Mouse (Mus musculus): ENCODE measurements around the gene 4430402I18Rik. TPM values are rescaled to one million over a fixed set of nuclear protein-coding genes. Genes with fewer than 3 reads are reported as not detected.

The 4430402I18Rik gene
- polyA plus RNA-seq, 1 experiment from 2014 or later: 1.4 TPM

DNA sequence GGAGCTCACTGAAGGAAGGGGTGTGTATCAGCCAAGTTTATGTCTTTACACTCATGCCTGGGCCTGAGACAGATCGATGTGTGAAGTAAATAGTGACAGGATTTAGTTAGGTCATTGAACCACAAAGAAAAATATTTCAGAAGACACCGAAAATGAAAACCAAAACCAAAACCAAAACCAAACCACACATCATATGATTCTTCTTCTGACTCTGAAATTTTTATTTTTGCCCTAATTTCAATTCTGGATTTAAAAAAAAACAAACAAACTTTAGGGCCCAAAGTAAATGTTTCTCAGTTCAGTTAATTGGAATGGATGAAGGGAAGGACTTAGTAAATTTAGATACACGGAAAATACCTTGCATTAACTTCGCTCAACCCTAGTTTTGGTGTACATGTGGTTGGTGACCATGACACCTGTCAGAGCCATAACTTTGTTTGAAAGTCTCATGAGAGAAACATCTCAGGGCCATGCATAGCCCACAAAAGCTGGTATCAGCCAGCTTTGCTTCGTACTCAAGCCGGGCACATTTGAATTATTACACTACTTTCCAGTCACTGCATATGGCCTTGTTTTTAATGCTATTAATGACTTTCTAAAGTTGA is 98.2 kb downstream of the 4430402I18Rik start:
- 0 out of 2 replicates have a peak, but pooled peaks cover 3% of the 10 kb centered on the region for H3K4me1 ChIP-seq (ENCODE audit: control insufficient read depth, insufficient read depth, low read length)
- no peak overlapping the region for H3K4me3 ChIP-seq (ENCODE audit: low read depth, low read length)
- ATAC-seq (ENCODE audit: low read depth): no peak
- no peak overlapping the region for H3K9ac ChIP-seq (replicated peaks; ENCODE audit: low read depth, low read length)
- no peaks in the 10 kb centered on the region for H3K36me3 ChIP-seq (ENCODE audit: control insufficient read depth, insufficient read depth, low read length)
- H3K27ac ChIP-seq (ENCODE audit: low read depth, low read length): no peak overlapping the region
- no peaks in the 10 kb centered on the region for H3K9me3 ChIP-seq (ENCODE audit: control insufficient read depth, low read length)
- H3K27me3 ChIP-seq (ENCODE audit: control insufficient read depth, insufficient read depth, low read length): no peaks in the 10 kb centered on the region
- H3K4me2 ChIP-seq (ENCODE audit: low read depth, low read length): no peak overlapping the region
- 87% methylated on average over 6 of the region's 6 CpGs for WGBS

DNA sequence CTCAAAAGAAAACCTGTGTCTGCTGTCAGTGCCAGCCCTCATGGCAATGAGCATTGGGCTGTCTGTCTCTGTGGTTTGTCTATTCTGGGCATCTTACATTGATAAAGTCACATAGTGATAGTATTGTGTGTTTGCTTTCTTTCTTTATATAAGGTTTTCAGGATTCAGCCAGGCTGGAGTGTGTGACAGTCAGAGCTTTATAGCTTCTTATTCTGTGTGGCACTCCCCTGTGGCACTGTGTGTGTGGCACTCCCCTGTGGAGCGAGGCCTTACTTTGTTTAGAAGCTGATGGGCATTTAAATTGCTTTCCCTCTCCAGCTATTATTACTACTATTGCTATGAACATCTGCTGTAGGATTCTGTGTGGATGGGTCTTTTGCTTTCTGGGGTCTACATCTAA is 102.1 kb downstream of the 4430402I18Rik start:
- Histone ChIP-seq H3K9me3 (ENCODE audit: control insufficient read depth, low read length) (no peaks in the 10 kb centered on the region), H3K27ac (ENCODE audit: low read depth, low read length) (peak overlapping the region; percentile 62), H3K4me3 (ENCODE audit: low read depth, low read length) (no peak overlapping the region), H3K27me3 (ENCODE audit: control insufficient read depth, insufficient read depth, low read length) (no peaks in the 10 kb centered on the region), H3K4me2 (ENCODE audit: low read depth, low read length) (no peak overlapping the region), H3K4me1 (ENCODE audit: control insufficient read depth, insufficient read depth, low read length) (0 out of 2 replicates have a peak, but pooled peaks cover 3% of the 10 kb centered on the region), H3K9ac (replicated peaks; ENCODE audit: low read depth, low read length) (no peak overlapping the region), H3K36me3 (ENCODE audit: control insufficient read depth, insufficient read depth, low read length) (no peaks in the 10 kb centered on the region)
- peak; percentile 66 for ATAC-seq (ENCODE audit: low read depth)
- 30% methylated on average over 1 of the region's 1 CpGs for WGBS

DNA sequence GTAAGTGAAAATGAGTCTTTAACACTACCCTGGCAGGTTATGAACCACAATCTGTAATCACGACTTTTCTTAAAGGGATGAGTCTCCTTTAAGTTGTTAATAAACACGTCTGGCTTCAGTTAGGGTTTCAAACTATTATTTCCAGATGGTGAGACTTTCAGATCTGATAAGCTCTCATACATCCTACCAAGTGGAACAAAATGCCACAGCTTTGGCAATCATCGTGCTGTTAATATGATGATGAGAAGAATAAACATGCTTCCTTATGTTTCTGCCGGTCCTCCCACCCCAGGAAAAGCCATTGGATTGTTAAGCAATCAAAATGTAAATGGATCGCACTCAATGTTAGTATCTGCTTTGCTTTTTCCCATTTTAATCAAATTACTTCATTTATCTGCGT is 102.6 kb downstream of the 4430402I18Rik start:
- Histone ChIP-seq H3K4me3 (ENCODE audit: low read depth, low read length) (no peak overlapping the region), H3K27ac (ENCODE audit: low read depth, low read length) (no peak overlapping the region), H3K4me1 (ENCODE audit: control insufficient read depth, insufficient read depth, low read length) (0 out of 2 replicates have a peak, but pooled peaks cover 3% of the 10 kb centered on the region), H3K9me3 (ENCODE audit: control insufficient read depth, low read length) (no peaks in the 10 kb centered on the region), H3K4me2 (ENCODE audit: low read depth, low read length) (no peak overlapping the region), H3K9ac (replicated peaks; ENCODE audit: low read depth, low read length) (no peak overlapping the region), H3K27me3 (ENCODE audit: control insufficient read depth, insufficient read depth, low read length) (no peaks in the 10 kb centered on the region), H3K36me3 (ENCODE audit: control insufficient read depth, insufficient read depth, low read length) (no peaks in the 10 kb centered on the region)
- WGBS: 43% methylated on average over 6 of the region's 6 CpGs
- ATAC-seq (ENCODE audit: low read depth): peak; percentile 74

DNA sequence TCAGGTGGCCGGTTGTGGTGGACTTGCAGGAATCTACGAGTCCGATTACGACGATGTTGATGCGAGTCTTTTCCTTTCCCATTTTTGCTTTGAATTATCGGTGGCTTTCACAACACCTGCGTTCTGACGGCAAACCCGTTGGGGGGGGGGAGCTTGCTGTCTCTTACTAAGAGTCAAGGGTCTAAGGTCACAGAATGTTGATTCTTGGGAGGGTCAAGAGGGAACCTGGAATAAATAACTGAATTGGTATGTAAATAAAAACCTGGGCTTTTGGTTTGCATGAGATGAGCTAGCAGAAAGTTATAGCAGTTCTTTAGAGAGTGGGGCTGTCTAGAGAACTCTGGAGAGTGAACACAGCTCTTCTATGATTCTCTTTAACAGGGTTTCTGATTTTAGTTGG is 104.0 kb downstream of the 4430402I18Rik start:
- Histone ChIP-seq H3K4me2 (ENCODE audit: low read depth, low read length) (no peak overlapping the region), H3K4me1 (ENCODE audit: control insufficient read depth, insufficient read depth, low read length) (0 out of 2 replicates have a peak, but pooled peaks cover 3% of the 10 kb centered on the region), H3K27me3 (ENCODE audit: control insufficient read depth, insufficient read depth, low read length) (no peaks in the 10 kb centered on the region), H3K9ac (replicated peaks; ENCODE audit: low read depth, low read length) (no peak overlapping the region), H3K27ac (ENCODE audit: low read depth, low read length) (no peak overlapping the region), H3K4me3 (ENCODE audit: low read depth, low read length) (no peak overlapping the region), H3K9me3 (ENCODE audit: control insufficient read depth, low read length) (no peaks in the 10 kb centered on the region), H3K36me3 (ENCODE audit: control insufficient read depth, insufficient read depth, low read length) (no peaks in the 10 kb centered on the region)
- 97% methylated on average over 10 of the region's 10 CpGs for WGBS
- no peak for ATAC-seq (ENCODE audit: low read depth)

DNA sequence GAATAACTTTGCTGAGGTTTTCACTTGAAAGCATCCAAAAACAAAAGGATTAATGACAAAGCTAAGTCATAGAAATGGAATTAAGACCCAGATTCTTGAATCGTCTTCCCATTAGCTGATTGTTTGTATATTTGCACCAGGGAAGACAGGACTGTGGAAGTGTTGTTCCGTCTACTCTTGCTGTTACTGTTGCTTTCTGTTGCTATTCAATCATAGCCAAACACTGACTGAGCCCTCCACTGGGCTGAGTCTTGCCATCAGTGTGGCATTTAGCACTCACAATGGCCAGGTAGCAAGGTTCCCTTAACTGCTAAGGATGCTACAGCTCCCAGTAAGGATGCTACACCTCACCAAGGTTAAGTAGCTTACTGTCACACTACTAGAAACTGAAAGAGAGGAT is 107.4 kb downstream of the 4430402I18Rik start:
- H3K4me1 ChIP-seq (ENCODE audit: control insufficient read depth, insufficient read depth, low read length): no peaks in the 10 kb centered on the region
- no peak overlapping the region for H3K4me2 ChIP-seq (ENCODE audit: low read depth, low read length)
- 95% methylated on average over 2 of the region's 2 CpGs for WGBS
- H3K9me3 ChIP-seq (ENCODE audit: control insufficient read depth, low read length): no peaks in the 10 kb centered on the region
- ATAC-seq (ENCODE audit: low read depth): no peak
- no peak overlapping the region for H3K4me3 ChIP-seq (ENCODE audit: low read depth, low read length)
- H3K36me3 ChIP-seq (ENCODE audit: control insufficient read depth, insufficient read depth, low read length): no peaks in the 10 kb centered on the region
- no peak overlapping the region for H3K27ac ChIP-seq (ENCODE audit: low read depth, low read length)
- no peak overlapping the region for H3K9ac ChIP-seq (replicated peaks; ENCODE audit: low read depth, low read length)
- no peaks in the 10 kb centered on the region for H3K27me3 ChIP-seq (ENCODE audit: control insufficient read depth, insufficient read depth, low read length)

DNA sequence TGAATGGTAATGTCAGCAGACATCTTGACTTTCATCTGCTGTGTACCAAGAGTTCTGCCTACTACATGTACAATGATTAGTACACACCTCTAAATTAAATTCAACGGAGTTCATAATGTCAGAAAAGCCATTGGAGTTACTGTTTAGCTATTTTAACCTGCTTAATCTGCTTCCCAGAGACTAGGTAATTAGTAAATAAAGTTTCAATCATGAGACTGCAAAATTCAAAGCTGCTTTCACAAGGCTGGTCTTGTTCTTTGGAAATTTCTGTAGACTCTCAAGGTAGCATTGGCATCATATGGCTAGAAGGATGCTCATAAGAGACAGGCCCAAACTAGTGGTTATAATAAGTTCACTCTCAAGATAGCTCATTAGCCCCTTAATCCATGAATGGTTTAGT is 112.8 kb downstream of the 4430402I18Rik start:
- Histone ChIP-seq H3K27me3 (ENCODE audit: control insufficient read depth, insufficient read depth, low read length) (no peaks in the 10 kb centered on the region), H3K4me2 (ENCODE audit: low read depth, low read length) (no peak overlapping the region), H3K9me3 (ENCODE audit: control insufficient read depth, low read length) (no peaks in the 10 kb centered on the region), H3K36me3 (ENCODE audit: control insufficient read depth, insufficient read depth, low read length) (no peaks in the 10 kb centered on the region), H3K27ac (ENCODE audit: low read depth, low read length) (no peak overlapping the region), H3K4me1 (ENCODE audit: control insufficient read depth, insufficient read depth, low read length) (no peaks in the 10 kb centered on the region), H3K9ac (replicated peaks; ENCODE audit: low read depth, low read length) (no peak overlapping the region), H3K4me3 (ENCODE audit: low read depth, low read length) (no peak overlapping the region)
- 80% methylated on average over 1 of the region's 1 CpGs for WGBS
- ATAC-seq (ENCODE audit: low read depth): no peak

DNA sequence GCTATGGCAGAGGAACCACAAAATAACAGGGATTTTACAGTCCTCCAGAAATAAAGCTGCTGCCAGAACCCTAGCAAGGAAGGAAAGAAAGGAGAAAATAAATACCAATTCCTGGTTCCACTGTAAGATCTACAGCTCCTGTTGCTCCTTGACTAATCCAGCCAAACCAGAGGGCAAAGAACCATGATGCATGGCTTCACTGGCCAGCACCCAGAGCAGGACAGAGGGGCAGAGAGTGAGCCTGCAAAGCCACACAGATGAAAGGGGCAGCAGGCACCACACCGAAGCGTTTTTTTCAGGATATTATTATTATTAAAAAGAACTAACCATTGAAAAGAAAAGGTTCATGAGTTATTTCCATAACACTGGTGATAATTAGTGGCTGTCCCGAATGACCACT is 115.6 kb downstream of the 4430402I18Rik start:
- H3K4me3 ChIP-seq (ENCODE audit: low read depth, low read length): no peak overlapping the region
- H3K27ac ChIP-seq (ENCODE audit: low read depth, low read length): no peak overlapping the region
- no peak overlapping the region for H3K4me2 ChIP-seq (ENCODE audit: low read depth, low read length)
- H3K9me3 ChIP-seq (ENCODE audit: control insufficient read depth, low read length): no peaks in the 10 kb centered on the region
- no peak overlapping the region for H3K9ac ChIP-seq (replicated peaks; ENCODE audit: low read depth, low read length)
- no peaks in the 10 kb centered on the region for H3K27me3 ChIP-seq (ENCODE audit: control insufficient read depth, insufficient read depth, low read length)
- H3K4me1 ChIP-seq (ENCODE audit: control insufficient read depth, insufficient read depth, low read length): no peaks in the 10 kb centered on the region
- no peak for ATAC-seq (ENCODE audit: low read depth)
- WGBS: 87% methylated on average over 3 of the region's 3 CpGs
- H3K36me3 ChIP-seq (ENCODE audit: control insufficient read depth, insufficient read depth, low read length): no peaks in the 10 kb centered on the region

DNA sequence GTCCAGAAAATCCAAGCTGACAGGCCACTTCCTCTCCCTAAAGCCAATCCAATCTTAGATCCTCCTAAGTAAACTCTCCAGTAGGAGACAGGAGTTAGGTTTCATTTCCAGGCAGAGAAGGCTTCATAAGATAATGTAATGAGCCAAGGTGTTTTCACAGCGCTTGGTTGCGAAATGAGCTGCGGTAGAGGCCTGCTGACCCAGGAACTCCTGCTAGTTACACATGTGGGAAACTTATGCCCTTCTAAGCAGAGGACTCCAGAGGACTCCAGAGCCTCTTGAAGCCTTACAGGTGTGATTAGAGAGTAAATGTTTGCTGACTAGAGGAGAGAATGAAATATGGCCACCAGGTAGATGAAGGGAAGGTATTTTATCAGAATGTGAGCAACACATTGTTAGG is 117.1 kb downstream of the 4430402I18Rik start:
- Histone ChIP-seq H3K4me1 (ENCODE audit: control insufficient read depth, insufficient read depth, low read length) (no peaks in the 10 kb centered on the region), H3K4me3 (ENCODE audit: low read depth, low read length) (no peak overlapping the region), H3K4me2 (ENCODE audit: low read depth, low read length) (no peak overlapping the region), H3K27ac (ENCODE audit: low read depth, low read length) (no peak overlapping the region), H3K27me3 (ENCODE audit: control insufficient read depth, insufficient read depth, low read length) (no peaks in the 10 kb centered on the region), H3K36me3 (ENCODE audit: control insufficient read depth, insufficient read depth, low read length) (no peaks in the 10 kb centered on the region), H3K9me3 (ENCODE audit: control insufficient read depth, low read length) (no peaks in the 10 kb centered on the region), H3K9ac (replicated peaks; ENCODE audit: low read depth, low read length) (no peak overlapping the region)
- no peak for ATAC-seq (ENCODE audit: low read depth)
- WGBS: 90% methylated on average over 3 of the region's 3 CpGs

DNA sequence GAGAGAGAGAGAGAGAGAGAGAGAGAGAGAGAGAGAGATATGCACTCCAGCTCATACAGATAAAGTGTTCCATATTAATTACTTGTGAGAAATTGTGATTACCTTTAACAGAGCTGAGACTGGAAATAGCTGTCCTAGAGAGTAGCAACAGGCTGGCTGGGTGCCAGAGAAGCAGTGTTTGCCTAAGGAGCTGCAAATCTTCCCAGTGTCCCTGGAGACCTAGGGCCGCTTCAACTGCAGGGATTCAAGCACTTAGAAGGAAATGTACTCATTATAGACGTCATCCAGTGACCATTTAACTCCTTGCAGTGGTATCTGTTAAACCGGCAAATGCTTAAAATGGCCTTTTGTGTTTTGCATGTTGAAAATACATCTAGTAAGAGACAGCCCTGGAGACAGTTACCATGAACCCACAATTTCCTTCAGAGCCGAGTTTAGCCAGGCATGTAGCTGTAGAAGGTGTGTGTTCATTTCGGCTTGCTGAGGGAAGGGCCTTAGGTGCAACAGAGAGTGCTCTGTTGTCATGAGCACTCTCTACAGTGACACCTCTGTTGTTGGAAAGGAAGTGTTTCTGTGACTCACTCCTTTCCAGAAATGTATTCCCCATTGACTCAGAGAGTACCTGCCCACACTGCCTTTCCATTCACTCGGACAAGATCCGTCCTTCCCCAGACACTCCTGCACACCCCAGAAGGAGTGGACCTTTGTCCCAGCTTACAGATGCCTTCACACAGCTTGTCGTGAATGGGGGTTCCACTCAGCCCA is 122.5 kb downstream of the 4430402I18Rik start:
- Histone ChIP-seq H3K4me1 (ENCODE audit: control insufficient read depth, insufficient read depth, low read length) (no peaks in the 10 kb centered on the region), H3K27ac (ENCODE audit: low read depth, low read length) (no peak overlapping the region), H3K27me3 (ENCODE audit: control insufficient read depth, insufficient read depth, low read length) (no peaks in the 10 kb centered on the region), H3K9me3 (ENCODE audit: control insufficient read depth, low read length) (no peaks in the 10 kb centered on the region), H3K4me2 (ENCODE audit: low read depth, low read length) (no peak overlapping the region), H3K36me3 (ENCODE audit: control insufficient read depth, insufficient read depth, low read length) (no peaks in the 10 kb centered on the region), H3K4me3 (ENCODE audit: low read depth, low read length) (no peak overlapping the region), H3K9ac (replicated peaks; ENCODE audit: low read depth, low read length) (no peak overlapping the region)
- WGBS: 57% methylated on average over 8 of the region's 8 CpGs
- ATAC-seq (ENCODE audit: low read depth): peak; percentile 28; the same call in 1 of the 2 replicates
